Mouse (Mus musculus): ENCODE results near the gene Tshz2.
"Not testable (repeated sequence)": the region's sequence is repeated elsewhere in the genome, so short reads cannot be mapped to it uniquely, and the experiment has no call there.

The Tshz2 gene

GRCm38 (mm10) chr2:169762301-169762700, 129.5 kb downstream of the Tshz2 start:
- DNase-seq, result no peak

- DNase-seq, result no peak
These were observed 130.9 kb downstream of the Tshz2 start for GRCm38 (mm10) chr2:169763716-169764115.

GRCm38 (mm10) chr2:169766247-169766646, 133.4 kb downstream of the Tshz2 start:
- DNase-seq, result no peak

GRCm38 (mm10) chr2:169767281-169767680, 134.5 kb downstream of the Tshz2 start:
- no peak for DNase-seq

GRCm38 (mm10) chr2:169775078-169775477, 142.3 kb downstream of the Tshz2 start:
- no peak for DNase-seq

GRCm38 (mm10) chr2:169777242-169777641, 144.4 kb downstream of the Tshz2 start:
- no peak for DNase-seq

GRCm38 (mm10) chr2:169777764-169778163, 145.0 kb downstream of the Tshz2 start:
- DNase-seq, result no peak

GRCm38 (mm10) chr2:169778740-169779345, 146.0 kb downstream of the Tshz2 start:
- DNase-seq, result no peak

- not testable (repeated sequence) for DNase-seq
These were observed 148.9 kb downstream of the Tshz2 start for GRCm38 (mm10) chr2:169781671-169782070.

- peak; percentile 9 for DNase-seq
These were observed 150.3 kb downstream of the Tshz2 start for GRCm38 (mm10) chr2:169782874-169783680.

- DNase-seq, result no peak
These were observed 150.8 kb downstream of the Tshz2 start for GRCm38 (mm10) chr2:169783681-169784033.

GRCm38 (mm10) chr2:169787381-169787780, 154.6 kb downstream of the Tshz2 start:
- no peak for DNase-seq

GRCm38 (mm10) chr2:169787906-169788305, 155.1 kb downstream of the Tshz2 start:
- DNase-seq, result no peak

- DNase-seq, result peak; percentile 21
These were observed 157.8 kb downstream of the Tshz2 start for GRCm38 (mm10) chr2:169790439-169791131.

- no peak for DNase-seq
These were observed 159.9 kb downstream of the Tshz2 start for GRCm38 (mm10) chr2:169792706-169793105.

GRCm38 (mm10) chr2:169802241-169802640, 169.4 kb downstream of the Tshz2 start:
- no peak for DNase-seq

GRCm38 (mm10) chr2:169804380-169804779, 171.6 kb downstream of the Tshz2 start:
- no peak for DNase-seq

- DNase-seq, result no peak
These were observed 172.7 kb downstream of the Tshz2 start for GRCm38 (mm10) chr2:169805545-169805944.

- DNase-seq, result no peak
These were observed 178.8 kb downstream of the Tshz2 start for GRCm38 (mm10) chr2:169811589-169811988.

- no peak for DNase-seq
These were observed 179.2 kb downstream of the Tshz2 start for GRCm38 (mm10) chr2:169812055-169812454.

GRCm38 (mm10) chr2:169812940-169813339, 180.1 kb downstream of the Tshz2 start:
- DNase-seq, result peak; percentile 34

- DNase-seq, result no peak
These were observed 181.5 kb downstream of the Tshz2 start for GRCm38 (mm10) chr2:169814351-169814750.

- no peak for DNase-seq
These were observed 181.9 kb downstream of the Tshz2 start for GRCm38 (mm10) chr2:169814757-169815156.

- no peak for DNase-seq
These were observed 188.2 kb downstream of the Tshz2 start for GRCm38 (mm10) chr2:169821021-169821441.

Data from right cerebral cortex, adult 18-20 months (tissue).